Mouse (Mus musculus) thymus, postnatal 36 days (tissue): Measurements from ENCODE around the gene Plekhs1.
A peak's percentile ranks its signal among the peaks of the same experiment; 100 is the strongest.
"Not testable (repeated sequence)": the region's sequence is repeated elsewhere in the genome, so short reads cannot be mapped to it uniquely, and the experiment has no call there.

Experiments used
- DNase-seq, 2 experiments: peaks; one replicate each; pipeline ENCODE4 v3.0.0; 2022; ENCODE audit warnings: mixed read lengths in 2 of 2

Gene Plekhs1

GRCm38 (mm10) chr19:56459154-56460050 lies 2.0 kb upstream of the Plekhs1 start:
- DNase-seq = no peak

DNA sequence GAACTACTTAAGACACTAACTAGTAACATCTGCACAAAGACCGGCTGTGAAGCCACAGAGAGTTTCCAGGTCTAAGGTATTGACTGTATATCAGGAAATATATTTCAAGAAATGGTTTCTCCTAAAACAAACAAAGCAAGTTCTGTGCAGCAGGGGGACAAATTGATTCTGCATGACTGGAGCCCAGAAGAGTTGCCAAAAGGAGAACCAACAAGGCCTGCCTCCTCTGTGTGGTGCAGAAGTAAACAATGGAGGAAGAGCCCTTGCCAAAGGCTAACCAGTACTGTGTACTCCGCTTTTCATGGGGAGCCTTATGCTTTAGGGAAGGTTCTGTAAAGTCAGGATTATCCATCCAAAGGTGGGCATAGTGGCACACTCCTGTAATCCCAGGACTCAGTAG lies 1.2 kb upstream of the Plekhs1 start:
- no peak for DNase-seq

DNA sequence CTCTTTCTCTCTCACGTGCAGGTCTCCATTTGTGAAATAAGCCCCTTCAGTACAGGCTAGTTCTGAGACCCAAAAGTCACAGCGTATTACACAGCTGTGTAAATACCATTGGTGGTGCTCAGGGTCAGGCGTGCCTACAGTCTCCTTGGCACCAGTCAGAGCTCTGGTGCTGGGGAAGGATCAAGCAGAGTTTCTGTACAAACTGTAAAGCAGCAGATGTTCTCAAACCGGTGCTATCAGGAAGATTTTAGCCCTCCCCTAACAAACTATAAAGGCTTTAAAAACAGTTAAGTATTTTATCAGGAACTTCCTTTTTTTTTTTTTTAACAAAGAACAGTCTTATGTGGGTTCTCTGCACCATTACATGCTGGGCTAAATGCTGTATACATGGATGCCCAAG lies 1.3 kb downstream of the Plekhs1 start:
- no peak for DNase-seq

DNA sequence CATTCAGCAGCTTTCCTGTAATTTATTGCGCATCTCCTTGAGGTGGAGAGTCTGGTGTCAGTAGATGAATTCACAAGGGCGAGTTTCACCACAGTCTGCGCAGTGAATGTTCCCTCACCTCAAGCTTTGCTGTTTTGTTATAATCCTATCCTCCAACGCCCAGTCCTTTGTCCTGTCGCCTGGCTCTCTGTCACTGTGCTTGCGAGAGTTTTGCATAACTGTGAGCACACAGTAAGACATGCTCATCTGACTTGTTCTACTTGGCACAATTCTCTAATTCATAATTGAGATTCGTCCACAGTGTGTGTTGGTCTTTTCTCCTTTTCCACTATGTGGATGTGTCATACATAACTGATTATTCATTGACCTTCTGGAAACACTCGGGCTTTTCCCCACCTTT lies 5.0 kb downstream of the Plekhs1 start:
- no peak for DNase-seq

GRCm38 (mm10) chr19:56470286-56471020 lies 9.0 kb downstream of the Plekhs1 start:
- DNase-seq = no peak

DNA sequence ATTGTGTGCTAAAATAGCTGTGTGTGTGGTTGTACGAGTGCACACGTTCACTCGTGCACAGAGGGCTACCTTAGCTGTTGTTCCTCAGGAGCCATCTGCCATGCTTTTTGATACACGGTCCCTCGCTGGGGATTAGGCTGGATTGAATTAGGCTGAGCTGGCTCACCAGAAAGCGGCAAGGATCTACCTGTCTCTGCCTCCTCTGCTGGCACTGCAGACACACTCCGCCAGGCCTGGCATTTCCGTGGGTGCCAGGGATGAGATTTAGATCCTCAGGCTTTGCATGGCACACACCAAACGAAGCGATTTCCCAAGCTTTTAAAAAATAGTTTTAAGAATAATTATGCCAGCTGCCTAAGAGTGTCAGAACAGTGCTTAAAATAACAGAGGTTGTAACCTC lies 10.5 kb downstream of the Plekhs1 start:
- no peak for DNase-seq

GRCm38 (mm10) chr19:56474869-56475550 lies 13.6 kb downstream of the Plekhs1 start:
- DNase-seq = peak in 1 of 2 experiments; percentile 10

DNA sequence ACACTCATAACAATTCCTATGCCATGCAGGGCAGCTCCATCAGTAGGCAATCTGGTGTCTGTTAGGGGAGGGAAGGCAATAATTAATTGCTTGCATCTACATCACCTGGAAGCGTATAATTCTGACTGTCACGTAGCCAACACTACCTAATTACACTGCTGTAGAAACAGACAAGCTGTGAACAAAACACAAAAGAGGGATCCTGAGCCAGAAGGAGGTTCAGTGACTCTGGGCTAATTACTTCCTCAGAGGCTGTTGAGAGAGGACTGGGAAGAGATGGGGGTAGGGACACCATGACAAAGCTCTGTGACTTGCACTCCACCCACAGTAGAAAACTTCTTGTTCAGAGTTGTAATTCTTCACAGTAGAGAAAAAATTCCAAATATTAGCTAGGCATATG lies 15.1 kb downstream of the Plekhs1 start:
- no peak for DNase-seq

DNA sequence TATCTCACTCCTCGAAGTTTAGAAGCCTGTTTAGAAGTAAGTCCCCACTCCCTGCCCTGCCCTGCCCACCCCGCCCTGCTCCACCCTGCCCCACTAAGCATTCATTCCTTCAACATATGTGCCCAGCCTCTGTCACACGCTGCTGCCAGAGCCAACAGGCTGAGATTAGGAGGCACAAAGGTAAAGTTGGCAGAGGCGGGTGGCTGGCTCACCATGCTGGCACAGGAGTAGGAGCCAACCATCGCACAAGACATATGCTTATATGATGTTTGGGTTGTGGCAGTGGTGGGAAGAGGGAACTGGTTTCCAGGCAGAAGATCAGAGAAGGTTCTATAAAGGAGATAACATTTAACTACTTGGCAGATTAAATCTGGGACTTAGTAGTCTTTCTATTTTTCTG lies 15.8 kb downstream of the Plekhs1 start:
- no peak for DNase-seq

DNA sequence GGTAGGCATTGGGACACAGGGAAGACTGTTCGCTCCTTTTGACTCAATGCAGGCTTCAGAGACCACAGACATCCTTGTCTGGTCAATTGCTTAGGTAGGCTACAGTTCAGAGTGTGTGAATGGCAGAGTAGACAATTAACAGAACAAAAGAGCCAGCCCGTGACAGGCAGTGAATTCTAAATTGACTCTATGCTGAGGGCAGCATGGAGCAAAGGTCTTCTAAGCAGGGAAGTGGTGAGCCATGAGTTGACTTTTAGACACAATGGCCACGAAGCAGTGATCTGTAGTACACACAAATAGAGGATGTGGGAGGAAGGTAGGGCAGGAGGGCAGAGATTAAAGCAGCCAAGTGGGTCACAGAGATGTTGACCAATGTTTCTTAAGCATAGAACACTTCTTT lies 16.4 kb downstream of the Plekhs1 start:
- DNase-seq = no peak

- no peak for DNase-seq
Measured at GRCm38 (mm10) chr19:56484630-56485375, 23.4 kb downstream of the Plekhs1 start.

GRCm38 (mm10) chr19:56485376-56486271 lies 24.2 kb downstream of the Plekhs1 start:
- DNase-seq = no peak

DNA sequence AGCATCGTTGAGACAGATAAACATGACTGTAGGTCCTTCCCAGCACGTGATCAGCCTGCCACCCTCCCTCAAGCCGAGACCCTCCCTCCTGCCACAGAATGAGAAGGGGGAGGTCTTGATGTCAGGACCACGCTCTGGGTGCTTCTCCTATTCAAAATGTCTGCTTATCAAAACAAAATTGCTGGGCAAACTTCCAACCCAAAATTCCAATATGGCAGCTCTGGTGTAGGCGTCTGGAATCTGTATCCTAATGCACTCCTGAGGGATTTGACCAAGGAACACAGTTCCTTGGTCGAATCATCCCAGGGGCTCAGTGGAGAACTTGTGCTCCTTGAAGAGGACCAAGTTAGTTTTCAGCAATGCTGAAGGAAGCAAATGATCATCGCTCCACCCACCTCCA lies 25.5 kb downstream of the Plekhs1 start:
- no peak for DNase-seq

DNA sequence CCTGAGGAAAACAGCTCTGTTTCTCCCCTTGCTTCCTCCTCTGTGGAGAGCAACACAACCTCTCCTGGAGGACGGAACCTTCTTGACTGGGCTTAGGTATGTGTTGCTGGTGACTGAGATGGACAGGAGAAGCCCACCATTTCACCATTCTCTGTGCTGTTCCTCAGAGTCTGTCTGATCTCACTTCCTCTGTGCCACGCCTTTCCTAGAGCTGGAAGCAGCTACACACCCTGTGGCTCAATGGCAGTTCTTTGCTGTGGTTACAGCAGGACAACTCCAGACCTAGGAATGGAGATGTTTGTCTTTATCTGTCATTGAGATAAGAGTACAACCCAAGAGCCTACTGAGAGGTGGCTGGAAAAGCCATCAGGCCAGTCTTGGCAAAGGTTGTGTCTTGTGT lies 25.9 kb downstream of the Plekhs1 start:
- no peak for DNase-seq

DNA sequence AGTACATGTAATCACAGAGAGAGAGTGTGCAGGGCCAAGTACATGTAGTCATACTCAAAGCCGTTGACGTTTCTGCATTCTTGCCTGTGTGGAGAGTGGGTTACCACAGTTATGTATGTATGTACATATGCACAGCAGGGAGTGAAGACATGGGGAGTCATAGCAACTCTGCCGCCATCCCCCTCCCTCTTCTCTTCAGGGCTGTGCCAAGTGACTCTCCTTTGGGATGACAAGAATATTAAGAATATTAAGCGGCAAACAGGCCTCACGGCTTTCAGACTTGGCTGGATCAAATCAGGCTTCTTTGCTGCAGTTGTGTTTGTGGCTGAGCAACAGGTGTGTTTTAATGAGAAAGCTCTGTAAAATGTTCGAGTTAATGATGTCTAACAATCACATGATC lies 28.2 kb downstream of the Plekhs1 start:
- DNase-seq = no peak

DNA sequence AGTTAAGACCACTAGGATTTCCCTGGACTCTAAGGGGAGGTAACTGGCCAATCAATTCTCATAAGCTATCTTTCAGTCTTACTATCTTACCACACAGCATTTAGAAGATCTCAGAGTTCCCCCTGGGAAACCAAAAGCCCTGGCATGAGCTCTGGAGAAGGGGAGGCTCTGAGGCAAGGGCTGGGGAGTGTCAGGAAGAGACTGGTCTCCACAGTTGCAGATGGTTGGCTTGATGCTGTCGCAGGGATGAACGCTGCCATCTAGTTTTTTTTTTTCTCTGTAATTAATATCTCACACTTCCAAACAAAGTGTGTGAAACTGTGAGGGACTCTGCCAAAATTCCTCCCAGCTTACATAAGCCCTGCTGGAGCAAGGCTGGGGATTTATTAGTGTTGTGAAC lies 32.7 kb downstream of the Plekhs1 start:
- DNase-seq = not testable (repeated sequence)

DNA sequence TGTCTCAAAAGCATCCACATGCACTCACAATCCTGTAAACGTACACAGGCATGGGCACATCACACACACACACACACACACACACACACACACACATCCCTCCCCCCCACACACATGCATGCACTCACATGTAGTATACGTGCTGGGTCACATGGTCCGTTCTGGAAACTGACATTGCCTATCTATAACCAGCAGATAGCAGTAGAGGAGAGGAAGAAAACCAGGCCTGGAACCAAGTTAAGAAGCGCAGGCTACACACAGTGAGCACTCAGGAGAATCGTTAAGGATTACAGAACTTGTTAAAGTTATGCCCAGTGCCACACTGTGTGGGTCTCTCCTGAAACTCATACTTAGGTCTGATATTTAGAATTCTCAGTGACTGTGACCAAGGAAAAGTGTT lies 41.6 kb downstream of the Plekhs1 start:
- not testable (repeated sequence) for DNase-seq

DNA sequence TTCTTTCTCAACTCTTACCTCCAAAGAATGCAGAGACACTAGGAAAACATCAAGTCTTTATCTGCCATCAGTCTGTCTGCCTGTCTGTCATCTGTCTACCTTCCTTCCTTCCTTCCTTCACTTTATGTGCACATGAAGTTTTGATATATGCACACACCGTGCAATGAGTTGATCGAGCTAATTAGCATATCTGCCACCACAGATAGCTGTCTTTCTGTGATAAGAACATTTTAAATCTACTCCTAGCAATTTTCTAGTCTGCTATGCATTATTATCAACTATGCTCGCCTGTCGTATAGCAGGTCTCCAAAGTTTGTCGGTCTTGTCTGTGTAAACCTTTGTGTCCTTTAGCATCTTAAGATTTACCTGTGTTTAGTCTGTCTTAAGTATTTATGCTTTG lies 42.1 kb downstream of the Plekhs1 start:
- DNase-seq = not testable (repeated sequence)

GRCm38 (mm10) chr19:56511207-56511606 lies 49.8 kb downstream of the Plekhs1 start:
- not testable (repeated sequence) for DNase-seq

DNA sequence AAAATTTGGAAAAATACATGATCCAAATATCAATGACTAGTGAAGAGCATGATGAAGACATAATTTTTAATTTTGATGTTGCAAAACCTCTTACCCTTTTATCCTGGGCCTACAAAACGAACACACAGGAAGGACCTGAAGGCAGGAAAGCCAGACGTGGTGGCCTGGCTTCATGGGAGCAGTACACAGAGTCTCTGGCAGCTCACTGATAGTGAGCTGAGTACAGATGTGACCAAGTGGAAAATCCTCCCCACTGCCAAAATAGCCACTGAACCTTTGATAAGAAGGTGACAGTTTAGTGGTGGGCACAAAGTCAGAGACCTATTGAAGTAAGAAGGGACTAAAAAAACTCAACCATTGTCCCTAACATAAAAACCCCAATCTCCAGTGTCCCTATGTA lies 52.1 kb downstream of the Plekhs1 start:
- not testable (repeated sequence) for DNase-seq

GRCm38 (mm10) chr19:56519408-56519807 lies 58.0 kb downstream of the Plekhs1 start:
- DNase-seq = not testable (repeated sequence)

- DNase-seq = not testable (repeated sequence)
Measured at GRCm38 (mm10) chr19:56530529-56530928, 69.1 kb downstream of the Plekhs1 start.
